Mouse (Mus musculus) yolk sac, embryonic 10.5 days (tissue): ENCODE results near the gene Zfp579.
"Not testable (repeated sequence)": the region's sequence is repeated elsewhere in the genome, so short reads cannot be mapped to it uniquely, and the experiment has no call there.

Experiments
- DNase-seq: peaks from one replicate; pipeline ENCODE4 v3.0.0-alpha.2; 2017; ENCODE audit warnings: low spot score

Gene Zfp579

DNA sequence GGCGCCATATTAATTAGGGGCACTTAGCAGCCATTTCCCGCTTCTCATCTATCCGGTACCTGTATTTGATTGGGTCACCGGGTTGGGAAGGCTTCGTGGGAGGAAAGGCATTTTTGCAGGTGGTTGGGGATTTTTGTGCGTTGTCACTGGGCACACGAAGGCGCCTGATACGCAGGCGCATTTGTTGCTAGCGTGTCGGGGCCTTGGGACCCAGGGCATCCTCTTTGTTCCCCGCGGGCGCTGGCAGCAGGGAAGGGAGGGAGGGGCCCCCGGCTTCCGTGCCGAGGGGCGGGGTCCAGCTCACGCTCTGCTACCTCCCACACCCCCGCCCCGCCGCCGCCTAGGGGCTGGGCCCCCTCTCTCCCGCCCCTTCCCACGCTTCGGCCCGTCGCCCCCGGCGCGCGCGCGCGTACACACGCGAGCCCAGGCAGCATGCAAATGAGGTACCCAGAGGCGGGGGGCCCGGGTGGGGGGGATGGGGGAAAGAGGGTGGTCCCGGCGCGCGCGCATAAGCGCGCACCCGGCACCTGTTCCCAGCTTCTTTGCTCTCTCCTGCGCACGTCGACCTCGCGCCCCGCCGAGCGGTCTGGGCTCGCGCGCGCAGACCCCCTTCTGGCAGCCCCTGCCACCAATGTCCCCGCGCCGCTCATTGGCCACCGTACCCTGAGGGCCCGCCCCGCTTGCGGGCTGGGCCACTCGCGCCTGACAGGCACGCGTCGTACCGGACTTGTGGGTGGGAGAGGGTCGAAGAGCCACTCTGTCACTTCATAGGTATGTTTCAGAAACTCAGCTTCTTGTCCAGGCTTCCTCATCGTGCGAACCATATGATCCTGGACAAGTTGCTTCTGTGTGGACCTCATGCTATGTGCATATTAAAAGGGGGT lies 19.4 kb upstream of the Zfp579 start, which contains the start of gene Gm44973:
TSS of gene Gm44973 (plus strand) at position 379 of the 884 bp plus-strand sequence.
- DNase-seq = peak; percentile 98

GRCm38 (mm10) chr7:5014251-5015117 lies 18.5 kb upstream of the Zfp579 start, which contains the start of the genes Zfp524 and Fiz1:
TSS of gene Zfp524 (plus strand) at chr7:5014415.
TSS of gene Fiz1 (minus strand) at chr7:5014697.
- peak; percentile 98 for DNase-seq

DNA sequence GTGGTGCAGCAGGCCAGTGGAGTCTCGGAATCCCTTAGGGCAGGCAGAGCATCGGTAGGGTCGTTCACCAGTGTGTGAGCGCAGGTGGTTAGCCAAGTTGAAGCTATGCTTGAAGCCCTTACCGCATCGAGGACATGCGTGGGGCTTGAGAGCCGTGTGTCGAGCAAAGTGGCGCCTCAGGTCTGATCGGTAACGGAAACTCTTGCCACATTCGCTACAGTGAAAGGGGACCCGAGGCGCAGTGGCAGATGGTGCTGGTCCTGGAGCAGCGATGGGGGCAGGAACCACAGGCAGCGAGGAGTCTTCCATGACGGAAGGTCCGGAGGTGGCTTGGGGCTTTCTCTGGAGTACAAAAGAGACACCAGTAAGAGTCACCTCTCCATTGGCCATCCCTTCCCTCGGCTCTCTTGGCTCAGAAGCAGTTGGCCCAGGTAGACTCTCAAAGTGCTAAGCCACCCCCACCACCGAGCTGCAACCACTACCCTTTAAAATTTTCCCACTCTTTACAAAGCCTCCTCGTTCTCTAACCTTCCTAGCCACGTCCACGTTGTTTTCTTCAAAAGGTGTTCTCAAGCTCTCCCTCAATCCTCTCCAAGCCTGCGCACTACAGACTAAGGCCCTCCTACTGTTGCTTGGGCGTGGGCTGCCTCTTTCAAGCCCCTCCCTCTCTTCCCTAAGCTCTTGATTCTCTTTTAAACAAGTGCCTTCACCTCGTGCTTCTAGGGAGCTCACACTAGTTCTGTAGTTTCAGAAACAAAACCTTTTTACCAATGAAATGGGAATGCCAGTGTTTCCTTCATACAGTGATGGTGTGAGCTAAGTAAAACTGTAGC lies 16.9 kb upstream of the Zfp579 start:
- DNase-seq = no peak

DNA sequence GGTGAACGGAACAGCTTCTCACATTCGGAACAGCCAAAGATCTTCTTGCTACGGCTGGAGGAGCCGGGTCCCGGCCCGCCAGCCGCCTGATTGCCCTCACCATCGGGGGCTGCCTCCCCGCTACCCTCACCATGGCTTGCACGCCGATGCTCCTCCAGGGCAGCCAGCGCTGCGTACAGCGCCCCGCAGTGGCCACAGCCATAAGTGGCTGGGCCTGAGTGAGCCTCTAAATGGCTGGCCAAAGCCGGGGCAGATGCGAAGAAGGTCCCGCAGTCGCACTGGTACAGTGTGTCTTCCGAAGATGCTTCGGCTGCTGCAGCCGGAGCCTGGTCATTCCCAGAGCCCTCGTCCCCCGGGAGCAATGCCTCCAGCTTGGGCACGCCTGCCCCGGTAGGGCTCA lies 12.3 kb upstream of the Zfp579 start:
- DNase-seq = no peak

DNA sequence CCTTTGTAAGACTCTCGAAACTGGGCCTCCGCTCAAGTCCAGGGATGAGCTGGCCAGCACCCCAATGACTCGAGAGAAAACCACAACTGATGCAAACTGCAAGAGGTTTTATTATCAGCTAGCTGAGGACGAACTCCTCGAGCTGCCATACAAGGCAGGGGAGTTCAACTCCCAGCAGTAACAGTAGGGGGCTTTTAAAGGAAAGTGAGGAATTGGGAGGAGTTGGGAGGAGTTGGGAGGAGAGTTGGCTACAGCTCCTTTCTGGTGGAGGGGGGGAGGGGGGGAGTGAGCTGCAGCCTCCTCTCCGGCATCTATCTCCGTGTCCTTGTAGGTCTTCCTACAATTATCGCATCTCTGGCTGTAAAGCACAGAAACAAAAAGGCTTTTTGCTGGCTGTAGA lies 6.9 kb upstream of the Zfp579 start:
- DNase-seq = not testable (repeated sequence)

- no peak for DNase-seq
Measured at GRCm38 (mm10) chr7:4999876-5000275, 3.9 kb upstream of the Zfp579 start.

DNA sequence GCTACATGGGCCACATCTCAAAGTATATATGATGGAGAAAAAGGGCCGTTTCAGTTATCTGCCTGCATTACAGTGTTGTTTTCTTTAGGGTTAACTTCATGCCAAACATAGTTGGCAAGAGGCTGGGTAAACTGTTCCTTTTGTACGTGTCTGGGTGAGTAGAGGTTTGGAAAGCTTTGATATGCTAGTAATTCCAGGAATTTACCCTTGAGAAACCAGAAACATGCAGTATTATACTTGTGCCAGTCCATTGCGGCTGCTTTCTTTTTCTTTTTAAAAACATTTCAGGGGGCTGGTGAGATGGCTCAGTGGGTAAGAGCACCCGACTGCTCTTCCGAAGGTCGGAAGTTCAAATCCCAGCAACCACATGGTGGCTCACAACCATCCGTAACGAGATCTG lies 976 bp upstream of the Zfp579 start:
- no peak for DNase-seq

DNA sequence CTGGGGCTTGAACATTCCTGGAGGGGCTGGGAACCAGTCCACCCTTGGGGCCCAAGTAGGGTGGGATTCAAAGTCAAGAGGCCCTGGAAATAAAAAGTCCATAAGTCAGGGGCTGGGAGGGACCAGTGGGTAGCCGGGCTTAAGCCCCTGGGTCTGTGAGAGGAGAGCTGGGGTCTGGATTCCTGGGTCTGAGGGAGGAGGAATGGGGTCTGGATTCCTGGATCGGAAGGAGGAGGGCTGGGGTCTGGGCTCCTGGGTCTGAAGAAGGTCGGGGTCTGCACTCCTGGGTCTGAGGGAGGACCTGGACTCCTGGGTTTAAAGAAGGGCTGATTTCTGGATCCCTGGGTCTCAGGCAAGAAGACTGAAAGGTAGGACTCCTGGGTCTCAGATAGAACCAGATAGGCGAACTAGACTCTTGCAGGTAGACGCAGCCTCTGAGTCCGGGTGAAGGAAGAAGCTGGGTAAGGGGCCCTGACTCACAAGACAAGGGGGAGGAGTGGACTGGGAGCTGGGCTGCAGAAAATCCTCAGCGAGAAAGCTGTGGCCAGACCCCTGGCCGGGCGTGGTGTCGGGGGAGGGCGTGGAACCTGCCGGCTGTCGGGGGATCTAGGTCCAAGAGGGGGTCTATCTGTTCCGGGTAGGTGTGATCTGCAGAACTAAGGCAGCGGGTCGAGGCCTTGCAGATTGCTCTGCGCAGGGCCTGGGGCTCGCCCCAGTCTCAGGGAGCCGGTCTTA lies 523 bp downstream of the Zfp579 start:
- DNase-seq = no peak

DNA sequence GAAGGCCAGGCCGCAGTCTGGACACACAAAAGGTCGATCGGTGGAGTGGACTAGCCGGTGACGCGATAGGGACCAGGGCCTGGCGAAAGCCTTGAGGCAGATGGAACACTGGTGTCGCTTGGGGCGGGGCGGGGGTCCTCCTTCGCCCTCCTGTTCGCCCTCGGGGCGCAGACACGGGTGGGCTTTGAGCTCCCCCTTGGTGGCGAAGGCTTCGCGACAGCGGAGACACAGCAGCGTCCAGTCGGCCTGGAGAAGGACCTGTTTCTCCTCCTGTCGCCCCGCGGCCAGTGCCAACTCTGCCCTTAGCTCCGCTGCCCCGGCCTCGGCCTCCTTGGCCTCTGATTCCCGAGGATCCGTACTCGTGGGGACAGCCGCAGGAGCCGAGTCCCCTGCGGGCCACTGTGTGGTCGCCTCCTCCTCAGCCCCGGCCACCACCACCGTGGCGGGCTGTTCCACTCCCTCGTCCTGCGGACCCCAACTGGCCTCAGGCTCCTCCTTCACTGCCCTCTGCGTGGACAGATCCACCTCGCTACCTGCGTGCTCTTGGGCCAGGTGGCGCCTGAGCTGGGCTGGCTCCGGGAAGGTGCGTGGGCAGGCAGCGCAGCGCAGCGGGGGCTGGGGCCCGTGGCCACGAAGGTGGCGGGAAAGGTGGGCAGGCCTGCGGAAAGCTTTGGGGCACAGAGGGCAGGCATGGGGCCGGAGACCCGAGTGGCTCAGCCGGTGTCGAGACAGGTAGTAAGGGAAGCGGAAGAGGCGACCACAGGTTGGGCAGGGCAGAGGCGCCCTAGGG lies 1.8 kb downstream of the Zfp579 start:
- DNase-seq = no peak

DNA sequence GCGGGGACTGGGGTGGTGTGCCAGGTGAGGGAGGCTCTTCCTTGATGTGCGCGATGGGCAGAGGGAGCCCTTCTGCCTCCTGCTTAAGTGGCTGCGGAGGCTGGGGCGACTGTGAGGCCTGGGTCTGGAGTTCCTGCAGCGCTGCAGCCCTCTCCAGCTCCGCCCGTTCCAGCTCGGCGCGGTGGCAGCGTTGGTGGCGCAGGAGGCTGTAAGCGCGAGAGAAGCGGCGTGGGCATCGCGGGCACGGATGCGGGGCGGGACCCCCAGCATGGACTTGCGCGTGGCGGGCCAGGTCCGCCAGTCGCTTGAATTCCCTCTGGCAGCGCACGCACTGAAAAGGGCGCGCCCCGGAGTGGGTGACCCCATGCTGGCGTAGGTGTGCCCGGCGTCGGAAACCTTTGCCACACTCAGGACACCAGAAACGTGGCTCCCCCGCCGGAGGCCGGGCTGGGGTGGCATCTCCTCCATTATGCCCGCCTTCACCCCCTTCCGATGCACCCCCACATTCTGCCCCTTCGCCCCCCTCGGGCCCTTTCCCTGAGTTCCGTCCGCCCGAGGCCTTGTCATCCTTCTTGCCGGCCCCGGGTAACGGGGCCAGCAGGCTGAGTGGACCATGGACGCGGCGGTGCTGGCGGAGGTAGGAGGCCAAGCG lies 2.5 kb downstream of the Zfp579 start:
- DNase-seq = no peak

DNA sequence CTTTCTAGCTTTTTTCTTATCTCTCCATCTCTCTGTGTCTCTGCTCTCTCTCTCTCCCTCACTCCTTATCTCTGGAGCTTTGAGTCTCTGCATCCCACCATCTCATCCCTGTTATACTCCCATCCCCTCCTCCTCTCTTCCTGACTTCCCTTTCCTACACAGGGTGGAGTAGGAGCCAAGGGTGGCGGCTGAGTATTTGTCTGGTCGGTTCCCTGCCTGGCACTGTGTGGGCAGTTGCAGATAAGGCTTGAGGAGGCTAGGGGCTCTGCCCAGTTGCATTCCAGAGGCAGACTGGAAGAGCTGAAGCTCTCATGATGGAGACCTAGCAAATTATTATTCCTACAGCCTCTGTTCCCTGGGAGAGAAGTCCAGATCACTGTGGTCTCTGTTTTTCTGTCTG lies 7.7 kb downstream of the Zfp579 start:
- DNase-seq = no peak

DNA sequence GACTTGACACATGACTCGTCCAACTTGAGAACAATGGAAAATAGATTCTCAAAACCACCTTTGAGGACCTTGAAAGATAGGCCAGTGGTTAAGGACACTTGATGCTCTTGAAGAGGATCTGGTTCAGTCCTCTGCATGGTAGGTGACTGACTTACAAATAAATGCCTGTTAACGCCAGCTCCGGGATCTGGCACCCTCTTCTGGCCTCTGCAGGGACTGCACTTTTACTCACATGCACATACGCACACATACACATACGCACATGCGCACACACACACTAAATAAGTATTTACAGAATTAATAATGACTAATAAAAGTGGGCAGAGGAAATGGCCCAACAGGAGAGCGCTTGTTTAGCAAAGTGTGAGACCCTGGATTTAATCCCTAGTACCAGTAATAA lies 19.1 kb downstream of the Zfp579 start:
- DNase-seq = no peak

- DNase-seq = no peak
Measured at GRCm38 (mm10) chr7:4975455-4975854, 20.5 kb downstream of the Zfp579 start.

DNA sequence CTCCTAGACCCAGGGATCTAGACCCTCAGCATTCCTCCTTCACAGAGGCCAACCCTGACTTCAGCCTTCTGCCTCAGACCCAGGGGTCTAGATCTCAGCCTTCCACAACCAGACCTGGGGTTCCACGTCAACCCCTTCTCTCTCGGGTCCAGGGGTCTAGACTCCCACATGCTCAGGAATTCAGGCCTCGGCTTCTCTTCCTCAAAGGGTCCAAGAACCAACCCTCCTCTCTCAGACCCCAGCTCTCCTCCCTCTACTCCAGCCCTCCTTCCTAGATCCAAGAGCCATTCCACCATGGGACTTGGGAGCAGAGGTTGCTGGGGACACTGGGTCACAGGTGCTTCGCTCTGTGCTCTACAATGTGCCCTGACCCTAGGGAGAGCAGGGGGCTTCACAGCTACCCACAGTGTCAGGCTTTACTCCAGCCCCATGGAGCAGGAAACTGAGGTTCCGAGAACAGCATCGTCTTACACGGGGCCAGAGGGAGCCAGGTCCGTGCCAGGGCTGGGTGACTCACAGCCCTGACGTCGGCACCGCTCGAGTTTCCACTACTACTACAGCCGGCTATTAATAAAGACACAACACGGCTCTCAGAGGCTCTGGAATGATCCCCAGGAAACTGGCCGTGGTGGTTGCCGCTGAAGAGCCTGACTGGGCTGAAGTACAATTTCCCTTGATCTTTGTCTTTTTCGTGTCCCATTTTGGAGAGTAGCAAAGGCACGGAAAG lies 23.5 kb downstream of the Zfp579 start:
- no peak for DNase-seq

DNA sequence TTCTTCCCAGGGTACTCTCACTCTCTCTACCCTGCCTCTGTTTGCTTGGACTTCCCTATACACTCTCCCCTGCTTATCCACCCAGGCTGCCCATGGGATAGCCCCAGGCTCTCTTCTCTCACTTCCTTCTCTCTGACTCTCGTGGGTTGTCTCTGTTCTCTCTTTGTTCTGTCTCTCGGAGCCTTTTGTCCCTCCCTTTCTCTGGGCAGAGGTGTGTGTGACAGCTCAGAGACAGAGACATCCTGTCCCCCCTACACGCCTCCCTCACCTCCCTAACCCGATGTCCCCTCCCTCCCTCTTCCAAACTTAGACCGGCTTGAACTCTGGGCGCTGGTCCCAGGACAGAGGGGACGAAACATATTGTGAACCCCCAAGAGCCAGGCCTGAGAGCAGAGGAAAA lies 24.2 kb downstream of the Zfp579 start:
- no peak for DNase-seq

- no peak for DNase-seq
Measured at GRCm38 (mm10) chr7:4971068-4971467, 24.9 kb downstream of the Zfp579 start, which contains the start of gene Sbk3. TSS of gene Sbk3 (minus strand) at chr7:4971168.

GRCm38 (mm10) chr7:4964988-4965387 lies 31.0 kb downstream of the Zfp579 start:
- DNase-seq = no peak

- peak; percentile 18 for DNase-seq
Measured at GRCm38 (mm10) chr7:4964272-4964671, 31.7 kb downstream of the Zfp579 start, which contains the start of gene Sbk2. TSS of gene Sbk2 (minus strand) at chr7:4964406.

DNA sequence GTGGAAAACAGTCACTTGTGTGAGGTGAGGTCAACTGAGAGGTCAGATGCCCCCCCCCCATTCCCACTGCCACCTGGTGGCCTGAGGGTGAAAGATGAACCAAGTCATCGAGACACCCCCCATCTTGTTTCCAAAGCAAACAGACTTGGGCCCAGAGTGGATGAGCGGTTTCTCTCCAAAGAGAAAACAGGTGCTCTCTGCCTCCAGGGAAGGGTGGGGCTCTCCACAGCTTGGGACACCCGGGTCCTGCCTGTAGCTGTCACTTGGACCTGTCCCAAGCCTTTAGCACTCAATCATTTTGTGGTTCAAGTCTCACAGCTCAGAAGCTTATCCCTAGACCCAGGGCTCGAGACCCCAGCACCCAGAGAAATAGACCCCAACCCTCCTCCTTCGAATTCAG lies 32.4 kb downstream of the Zfp579 start:
- DNase-seq = no peak
